Mouse (Mus musculus): ENCODE results near the gene Cgnl1. TPM values are rescaled to one million over a fixed set of nuclear protein-coding genes. Genes with fewer than 3 reads are reported as not detected.

The Cgnl1 gene
- polyA plus RNA-seq, 1 experiment, result 2.8 TPM

DNA sequence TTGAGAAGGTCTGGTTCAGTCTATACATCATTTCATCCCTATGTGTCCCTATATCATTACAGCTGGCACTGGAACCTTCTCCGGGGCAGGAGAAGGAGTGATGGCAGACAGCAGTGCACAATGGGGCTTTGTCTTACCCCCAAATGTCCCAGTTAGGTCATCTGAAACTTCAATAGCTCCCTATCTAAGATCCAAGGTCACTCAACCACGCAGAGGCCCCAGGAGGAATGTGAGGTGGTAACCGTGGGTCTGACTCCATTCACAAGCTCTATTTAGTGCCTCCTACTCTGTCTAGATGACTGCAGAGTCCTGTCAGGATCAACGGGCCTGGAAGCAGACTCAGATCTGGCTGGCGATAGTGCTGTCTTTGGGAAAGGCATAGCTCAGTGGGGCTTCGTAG is 142.5 kb downstream of the Cgnl1 start:
- no peak for DNase-seq
- H3K4me1 ChIP-seq (replicated peaks; ENCODE audit: control insufficient read depth, insufficient read depth, low read length), result no peaks in the 10 kb centered on the region
- no peak for TF ChIP-seq CTCF (IDR thresholded peaks at IDR 0.05; ENCODE audit: borderline replicate concordance, control insufficient read depth, extremely low read depth, insufficient read depth, low read length, poor library complexity)
- no peak for TF ChIP-seq POLR2A (IDR thresholded peaks at IDR 0.05; ENCODE audit: control insufficient read depth, extremely low read depth, insufficient read depth, low read length, poor library complexity)
- no peaks in the 10 kb centered on the region for H3K36me3 ChIP-seq (ENCODE audit: control insufficient read depth, insufficient read depth, low read length)
- no peak overlapping the region for H3K27ac ChIP-seq (ENCODE audit: control insufficient read depth, insufficient read depth, low read length)
- no peaks in the 10 kb centered on the region for H3K27me3 ChIP-seq (ENCODE audit: control insufficient read depth, insufficient read depth, low read length)
- WGBS, result 89% methylated on average over 6 of the region's 6 CpGs
- H3K4me3 ChIP-seq (ENCODE audit: control insufficient read depth, insufficient read depth, low read length), result no peak overlapping the region

DNA sequence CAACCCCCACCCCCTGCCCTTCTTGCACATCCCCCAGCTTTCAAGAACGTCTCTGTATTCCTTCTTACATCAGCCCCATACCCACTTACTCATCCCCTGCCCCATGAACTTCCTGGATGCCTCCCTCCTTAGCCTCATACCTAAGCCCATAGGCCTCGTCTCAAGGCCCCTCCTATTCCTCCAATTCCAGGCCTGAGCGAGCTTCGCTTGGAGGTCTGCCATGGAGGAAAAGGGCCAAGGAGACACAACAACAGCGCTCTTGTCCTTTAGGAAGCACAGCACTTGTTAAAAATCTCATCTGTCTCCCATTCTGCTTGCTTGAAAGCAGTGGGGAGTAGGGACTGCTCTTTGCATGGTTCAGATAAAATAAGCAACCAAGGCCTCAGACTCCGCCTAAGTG is 143.1 kb downstream of the Cgnl1 start:
- H3K27me3 ChIP-seq (ENCODE audit: control insufficient read depth, insufficient read depth, low read length), result no peaks in the 10 kb centered on the region
- DNase-seq, result no peak
- no peaks in the 10 kb centered on the region for H3K4me1 ChIP-seq (replicated peaks; ENCODE audit: control insufficient read depth, insufficient read depth, low read length)
- H3K4me3 ChIP-seq (ENCODE audit: control insufficient read depth, insufficient read depth, low read length), result no peak overlapping the region
- WGBS, result 88% methylated on average over 6 of the region's 6 CpGs
- no peaks in the 10 kb centered on the region for H3K36me3 ChIP-seq (ENCODE audit: control insufficient read depth, insufficient read depth, low read length)
- no peak overlapping the region for H3K27ac ChIP-seq (ENCODE audit: control insufficient read depth, insufficient read depth, low read length)
- TF ChIP-seq CTCF (IDR thresholded peaks at IDR 0.05; ENCODE audit: borderline replicate concordance, control insufficient read depth, extremely low read depth, insufficient read depth, low read length, poor library complexity) (no peak), POLR2A (IDR thresholded peaks at IDR 0.05; ENCODE audit: control insufficient read depth, extremely low read depth, insufficient read depth, low read length, poor library complexity) (no peak)

DNA sequence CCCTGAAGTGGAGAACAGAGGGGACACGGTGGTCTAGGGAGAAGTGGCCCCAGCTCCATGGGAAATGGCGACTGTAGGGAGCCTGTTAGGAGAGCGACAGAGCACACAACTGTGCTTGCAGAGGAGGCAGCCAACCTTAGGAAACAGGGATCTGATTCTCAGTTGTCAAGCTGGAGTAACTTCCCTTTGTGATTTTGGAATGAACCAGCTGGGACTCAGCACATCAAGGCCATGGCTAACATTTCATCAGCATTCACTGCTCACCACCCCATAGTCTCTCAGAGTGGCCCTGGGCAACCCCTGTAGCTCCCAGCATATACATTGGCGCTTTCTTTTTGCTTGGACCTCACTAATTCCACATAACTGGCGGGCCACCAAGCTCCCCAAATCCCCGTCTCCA is 145.4 kb downstream of the Cgnl1 start:
- no peak for TF ChIP-seq CTCF (IDR thresholded peaks at IDR 0.05; ENCODE audit: borderline replicate concordance, control insufficient read depth, extremely low read depth, insufficient read depth, low read length, poor library complexity)
- no peak for TF ChIP-seq POLR2A (IDR thresholded peaks at IDR 0.05; ENCODE audit: control insufficient read depth, extremely low read depth, insufficient read depth, low read length, poor library complexity)
- Histone ChIP-seq H3K27ac (ENCODE audit: control insufficient read depth, insufficient read depth, low read length) (no peak overlapping the region), H3K4me3 (ENCODE audit: control insufficient read depth, insufficient read depth, low read length) (no peak overlapping the region), H3K27me3 (ENCODE audit: control insufficient read depth, insufficient read depth, low read length) (no peaks in the 10 kb centered on the region), H3K4me1 (replicated peaks; ENCODE audit: control insufficient read depth, insufficient read depth, low read length) (no peaks in the 10 kb centered on the region), H3K36me3 (ENCODE audit: control insufficient read depth, insufficient read depth, low read length) (no peaks in the 10 kb centered on the region)
- 92% methylated on average over 6 of the region's 6 CpGs for whole genome bisulfite sequencing
- no peak for DNase-seq

DNA sequence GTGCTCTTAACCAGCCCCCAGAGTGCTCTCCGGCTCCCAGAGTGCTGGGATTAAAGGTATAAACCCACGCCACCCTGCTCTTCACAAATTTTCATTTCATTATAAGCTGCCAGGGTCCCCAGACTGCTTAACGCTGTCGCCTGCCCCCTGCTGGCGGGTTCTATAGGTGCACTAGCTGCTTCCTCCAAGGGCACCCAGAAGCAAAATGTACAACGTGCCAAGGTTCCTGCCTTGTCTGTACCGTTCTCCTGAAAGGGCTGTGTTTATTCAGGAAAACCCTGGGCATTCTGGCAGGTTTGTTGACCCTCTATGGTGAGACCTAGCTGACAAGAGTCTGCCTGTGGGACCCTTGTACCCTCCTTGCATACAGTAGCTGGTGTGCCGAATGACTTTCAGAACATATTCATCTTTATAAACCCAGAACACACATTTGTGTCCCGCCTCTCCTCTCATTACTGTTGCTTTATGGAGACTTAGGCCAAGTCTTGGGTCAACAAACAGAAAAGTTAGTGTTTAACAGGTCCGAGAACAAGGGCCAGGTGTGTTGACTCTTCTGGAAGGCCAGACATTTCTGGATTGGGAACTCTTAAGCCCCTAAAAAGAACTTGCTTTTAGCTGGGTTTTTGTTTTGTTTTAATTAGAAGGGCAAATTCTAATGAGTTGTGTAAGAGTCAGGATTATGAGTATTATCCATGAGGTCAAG is 146.5 kb downstream of the Cgnl1 start:
- WGBS, result 42% methylated on average over 10 of the region's 10 CpGs
- DNase-seq, result peak; percentile 77
- Histone ChIP-seq H3K27ac (ENCODE audit: control insufficient read depth, insufficient read depth, low read length) (no peak overlapping the region), H3K27me3 (ENCODE audit: control insufficient read depth, insufficient read depth, low read length) (no peaks in the 10 kb centered on the region), H3K4me1 (replicated peaks; ENCODE audit: control insufficient read depth, insufficient read depth, low read length) (no peaks in the 10 kb centered on the region), H3K36me3 (ENCODE audit: control insufficient read depth, insufficient read depth, low read length) (no peaks in the 10 kb centered on the region), H3K4me3 (ENCODE audit: control insufficient read depth, insufficient read depth, low read length) (no peak overlapping the region)
- no peak for TF ChIP-seq POLR2A (IDR thresholded peaks at IDR 0.05; ENCODE audit: control insufficient read depth, extremely low read depth, insufficient read depth, low read length, poor library complexity)
- peak; percentile 82; the same call in 1 of the 2 replicates for TF ChIP-seq CTCF (IDR thresholded peaks at IDR 0.05; ENCODE audit: borderline replicate concordance, control insufficient read depth, extremely low read depth, insufficient read depth, low read length, poor library complexity)

DNA sequence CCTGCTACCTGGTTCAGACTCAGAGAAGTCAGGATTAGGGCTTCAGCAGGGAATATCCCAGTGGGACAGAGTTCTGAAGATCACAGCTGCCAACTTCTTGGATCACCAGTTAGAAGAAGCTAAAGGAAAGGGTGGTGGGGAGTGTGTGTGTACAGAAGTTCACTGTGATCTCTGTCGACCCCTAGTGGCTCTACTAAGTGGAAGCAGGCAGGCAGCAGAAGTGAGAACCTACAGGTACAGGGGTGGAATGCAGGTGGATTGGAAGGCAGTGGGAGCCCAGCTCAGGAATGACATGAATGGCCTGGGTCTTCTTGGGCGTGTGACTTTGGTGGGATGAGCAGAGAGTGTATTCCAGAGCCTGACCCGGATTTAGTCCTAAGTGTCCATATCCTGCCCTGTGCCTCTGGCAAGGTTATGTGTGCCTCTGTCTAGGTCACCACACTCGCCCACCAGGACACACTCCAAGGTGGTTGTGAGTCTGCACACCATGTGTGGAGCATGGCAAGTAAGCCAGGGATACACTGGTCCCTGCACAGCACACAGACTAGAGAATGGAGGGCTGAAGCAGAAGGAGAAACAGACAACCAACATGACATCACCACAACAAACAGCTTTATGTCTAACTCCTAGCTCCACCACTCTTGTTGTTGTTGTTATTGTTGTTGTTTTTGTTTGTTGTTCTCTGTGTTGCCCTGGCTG is 147.4 kb downstream of the Cgnl1 start:
- whole genome bisulfite sequencing, result 40% methylated on average over 4 of the region's 4 CpGs
- Histone ChIP-seq H3K36me3 (ENCODE audit: control insufficient read depth, insufficient read depth, low read length) (no peaks in the 10 kb centered on the region), H3K27me3 (ENCODE audit: control insufficient read depth, insufficient read depth, low read length) (no peaks in the 10 kb centered on the region), H3K27ac (ENCODE audit: control insufficient read depth, insufficient read depth, low read length) (no peak overlapping the region), H3K4me1 (replicated peaks; ENCODE audit: control insufficient read depth, insufficient read depth, low read length) (no peaks in the 10 kb centered on the region), H3K4me3 (ENCODE audit: control insufficient read depth, insufficient read depth, low read length) (no peak overlapping the region)
- DNase-seq, result peak; percentile 34
- TF ChIP-seq POLR2A (IDR thresholded peaks at IDR 0.05; ENCODE audit: control insufficient read depth, extremely low read depth, insufficient read depth, low read length, poor library complexity) (no peak), CTCF (IDR thresholded peaks at IDR 0.05; ENCODE audit: borderline replicate concordance, control insufficient read depth, extremely low read depth, insufficient read depth, low read length, poor library complexity) (peak; percentile 56; the same call in 1 of the 2 replicates)

DNA sequence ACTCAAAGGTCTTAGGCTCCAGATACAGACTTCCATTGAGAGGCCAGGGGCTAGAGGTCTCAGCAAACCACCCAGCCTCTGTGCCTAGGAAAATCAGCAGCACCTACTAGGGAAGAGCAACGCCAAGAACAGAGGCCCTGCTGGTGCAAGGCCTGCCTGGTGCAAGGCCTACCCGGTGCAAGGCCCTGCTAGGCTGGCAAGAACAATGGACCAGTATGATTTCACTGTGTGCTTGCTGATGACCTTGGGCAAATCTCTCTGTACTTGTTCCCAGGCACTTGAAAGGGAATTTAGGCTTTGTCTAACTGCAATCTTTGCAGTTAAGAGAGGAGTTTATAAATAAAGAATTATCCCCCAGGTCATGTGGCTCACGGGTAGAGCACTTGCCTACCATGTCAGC is 148.8 kb downstream of the Cgnl1 start:
- WGBS, result 93% methylated on average over 3 of the region's 3 CpGs
- no peaks in the 10 kb centered on the region for H3K36me3 ChIP-seq (ENCODE audit: control insufficient read depth, insufficient read depth, low read length)
- H3K27me3 ChIP-seq (ENCODE audit: control insufficient read depth, insufficient read depth, low read length), result no peaks in the 10 kb centered on the region
- no peak for TF ChIP-seq CTCF (IDR thresholded peaks at IDR 0.05; ENCODE audit: borderline replicate concordance, control insufficient read depth, extremely low read depth, insufficient read depth, low read length, poor library complexity)
- DNase-seq, result no peak
- no peaks in the 10 kb centered on the region for H3K4me1 ChIP-seq (replicated peaks; ENCODE audit: control insufficient read depth, insufficient read depth, low read length)
- no peak overlapping the region for H3K4me3 ChIP-seq (ENCODE audit: control insufficient read depth, insufficient read depth, low read length)
- no peak overlapping the region for H3K27ac ChIP-seq (ENCODE audit: control insufficient read depth, insufficient read depth, low read length)

Measured in thymus, adult 2 months (tissue).